Mouse (Mus musculus): Measurements from ENCODE around the gene Lpar6.

DNA sequence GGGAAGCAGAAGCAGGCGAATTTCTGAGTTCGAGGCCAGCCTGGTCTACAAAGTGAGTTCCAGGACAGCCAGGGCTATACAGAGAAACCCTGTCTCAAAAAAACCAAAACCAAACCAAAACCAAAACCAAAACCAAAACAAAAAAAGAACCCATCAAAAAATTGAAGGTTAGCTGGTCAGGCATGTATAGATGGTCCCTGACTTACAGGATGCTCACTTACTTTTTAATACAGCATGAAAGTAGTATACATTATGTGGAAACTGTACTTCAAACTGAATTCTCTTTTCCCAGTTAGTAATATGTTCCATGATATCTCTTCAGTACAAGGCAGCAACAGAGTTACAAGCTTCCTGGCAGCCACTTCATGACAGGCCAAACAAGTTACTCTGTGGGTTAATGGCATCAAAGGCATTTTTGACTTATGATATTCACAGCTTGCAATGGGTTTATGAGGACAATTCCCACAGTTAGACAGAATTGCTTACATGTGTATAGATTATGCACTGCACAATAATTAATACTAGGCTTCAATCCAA is 6.4 kb downstream of the Lpar6 start:
- TF ChIP-seq CTCF (IDR thresholded peaks at IDR 0.05; ENCODE audit: control insufficient read depth, insufficient read depth, low read length) (no peak), POLR2A (IDR thresholded peaks at IDR 0.05; ENCODE audit: borderline replicate concordance, control insufficient read depth, low read depth, low read length) (no peak)

Data from bone marrow, adult 2 months (tissue).